In genomic region chr3:133339411-133339823, GRCm38 (mm10) we compare ENCODE assay signal across 9 mouse cellular contexts. TPM values are rescaled to one million over a fixed set of nuclear protein-coding genes. Genes with fewer than 3 reads are reported as not detected.
DNase-seq lines count a peak whose midpoint lies in the region; ATAC-seq and TF ChIP-seq lines count a peak whose summit lies in the region.
"Had no signal": no experiment of that assay in that cellular context is flagged by ENCODE, and none has a peak within 500 bp of the region (broad histone marks: within the 10 kb centered on the region; RNA-seq: fewer than 3 reads in every experiment).

No protein-coding gene starts in this region.

- peaks cover 12% of the 10 kb centered on the region; the same call in 1 of the 2 replicates for H3K36me3 ChIP-seq in forebrain, embryonic 14.5 days (ENCODE audit: control insufficient read depth, insufficient read depth, low read length)
- H3K36me3 ChIP-seq in hindbrain, embryonic 16.5 days (ENCODE audit: control insufficient read depth, insufficient read depth, low read length): peaks cover 3% of the 10 kb centered on the region; the same call in 1 of the 2 replicates
- peaks cover 1% of the 10 kb centered on the region; the same call in 1 of the 2 replicates for H3K36me3 ChIP-seq in liver, postnatal 0 days (replicated peaks; ENCODE audit: insufficient read depth, low read length)

- no peaks in the 10 kb centered on the region for H3K9me3 ChIP-seq in forebrain, embryonic 14.5 days (replicated peaks; ENCODE audit: control insufficient read depth, low read length)
- no peaks in the 10 kb centered on the region for H3K9me3 ChIP-seq in hindbrain, embryonic 16.5 days (ENCODE audit: control insufficient read depth, low read length)
- no peaks in the 10 kb centered on the region for H3K9me3 ChIP-seq in liver, postnatal 0 days (ENCODE audit: low read length)

- peak; percentile 53; the same call in 1 of the 2 replicates for TF ChIP-seq EP300 in liver, postnatal 0 days (IDR thresholded peaks at IDR 0.05; ENCODE audit: low read depth)

- no peaks in the 10 kb centered on the region for H3K27me3 ChIP-seq in forebrain, embryonic 14.5 days (replicated peaks; ENCODE audit: control insufficient read depth, insufficient read depth, low read length)
- no peaks in the 10 kb centered on the region for H3K27me3 ChIP-seq in hindbrain, embryonic 16.5 days (replicated peaks; ENCODE audit: control insufficient read depth, insufficient read depth, low read length)
- H3K27me3 ChIP-seq in liver, postnatal 0 days (ENCODE audit: insufficient read depth, low read length): no peaks in the 10 kb centered on the region
- H3K27me3 ChIP-seq: Patski had no signal

- ATAC-seq in frontal cortex, adult (ENCODE audit: low TSS enrichment): peak; percentile 38
- ATAC-seq in forebrain, embryonic 14.5 days: peak; percentile 53; the same call in 1 of the 2 replicates
- peak; percentile 60 for ATAC-seq in hindbrain, embryonic 16.5 days
- peak; percentile 92 for ATAC-seq in liver, postnatal 0 days
- no peak for ATAC-seq in erythroid progenitor cell, adult 5-6 weeks (replicated peaks; ENCODE audit: low FRiP score, poor library complexity, severe bottlenecking)
- ATAC-seq: Patski had no signal

- H3K4me3 ChIP-seq in forebrain, embryonic 14.5 days (ENCODE audit: low read depth, low read length): no peak overlapping the region
- no peak overlapping the region for H3K4me3 ChIP-seq in hindbrain, embryonic 16.5 days (ENCODE audit: low read length)
- no peak overlapping the region for H3K4me3 ChIP-seq in liver, postnatal 0 days (ENCODE audit: low read depth, low read length)

- H3K4me2 ChIP-seq in forebrain, embryonic 14.5 days (ENCODE audit: low read length): peak overlapping the region; percentile 5; the same call in 1 of the 2 replicates
- no peak overlapping the region for H3K4me2 ChIP-seq in hindbrain, embryonic 16.5 days (ENCODE audit: low read length)
- H3K4me2 ChIP-seq in liver, postnatal 0 days (ENCODE audit: low read depth, low read length): no peak overlapping the region

- H3K4me1 ChIP-seq in forebrain, embryonic 14.5 days (ENCODE audit: control insufficient read depth, insufficient read depth, low read length): peaks cover 3% of the 10 kb centered on the region; the same call in 1 of the 2 replicates
- H3K4me1 ChIP-seq in hindbrain, embryonic 16.5 days (ENCODE audit: control insufficient read depth, insufficient read depth, low read depth, low read length): no peaks in the 10 kb centered on the region
- no peaks in the 10 kb centered on the region for H3K4me1 ChIP-seq in liver, postnatal 0 days (ENCODE audit: insufficient read depth)

- DNase-seq in frontal cortex, adult 2 months (ENCODE audit: extremely low spot score in 1 of 2, low spot score in 1 of 2): no peak
- peak; percentile 27 for DNase-seq in ES-CJ7 (ENCODE audit: low read depth, low spot score)
- DNase-seq in forebrain, embryonic 14.5 days (ENCODE audit: low spot score): peak; percentile 68
- peak; percentile 43 for DNase-seq in liver, postnatal 0 days
- peak; percentile 26 for DNase-seq in right cerebral cortex, postnatal 14 days

- 54% methylated on average over 11 of the region's 11 CpGs for WGBS in forebrain, embryonic 14.5 days
- 48% methylated on average over 11 of the region's 11 CpGs for WGBS in hindbrain, embryonic 16.5 days
- WGBS in liver, postnatal 0 days (ENCODE audit: insufficient replicate concordance): 21% methylated on average over 11 of the region's 11 CpGs

- H3K9ac ChIP-seq in forebrain, embryonic 14.5 days (ENCODE audit: low read length): no peak overlapping the region
- peak overlapping the region; percentile 32; the same call in 1 of the 2 replicates for H3K9ac ChIP-seq in hindbrain, embryonic 16.5 days (ENCODE audit: low read depth, low read length)
- H3K9ac ChIP-seq in liver, postnatal 0 days (replicated peaks): no peak overlapping the region

- TF ChIP-seq CTCF in liver, postnatal 0 days (IDR thresholded peaks at IDR 0.05; ENCODE audit: low read depth): no peak

- peak overlapping the region; percentile 40; the same call in 1 of the 2 replicates for H3K27ac ChIP-seq in forebrain, embryonic 14.5 days (ENCODE audit: low read depth, low read length)
- no peak overlapping the region for H3K27ac ChIP-seq in hindbrain, embryonic 16.5 days (ENCODE audit: low read depth, low read length)
- H3K27ac ChIP-seq in liver, postnatal 0 days (ENCODE audit: low read depth): no peak overlapping the region

RNA-seq across cellular contexts. Expression of gene Ppa2, which starts 29.5 kb away (rescaled TPM):
- polyA plus RNA-seq in frontal cortex, adult 2 months (2012; rRNA removed): 63.3 and 65.8 TPM in 2 replicates
- 75.5 and 79.9 TPM in 2 replicates for polyA plus RNA-seq in forebrain, embryonic 14.5 days (2014; fragmentation: Nextera tagmentation; extraction: Ambion mirVana)
- 80.2 and 89.2 TPM in 2 replicates for polyA plus RNA-seq in hindbrain, embryonic 16.5 days (2015; fragmentation: Nextera tagmentation; extraction: Ambion mirVana)
- 52.2 and 54.2 TPM in 2 replicates for polyA plus RNA-seq in liver, postnatal 0 days (2015; fragmentation: Nextera tagmentation; extraction: Ambion mirVana)
- total RNA-seq in erythroid progenitor cell, adult 5-6 weeks (2015; ENCODE audit: low replicate concordance): 8.8 and 15.1 TPM in 2 replicates
- total RNA-seq in erythroid progenitor cell, adult 5-6 weeks (2017; ENCODE audit: low replicate concordance): 27.2 and 30.9 TPM in 2 replicates

Comparison
In these comparisons a context has a peak if more than half of its experiments do, and no peak if none do; other contexts are left out.
1. DNase-seq: peak in ES-CJ7 (single experiment), forebrain, embryonic 14.5 days (single experiment), liver, postnatal 0 days (single experiment) and right cerebral cortex, postnatal 14 days (single experiment); none in frontal cortex, adult 2 months (0 of 2).